Mouse (Mus musculus) neural tube, embryonic 12.5 days (tissue): ENCODE measurements around the gene Ddb2. TPM values are rescaled to one million over a fixed set of nuclear protein-coding genes. Genes with fewer than 3 reads are reported as not detected.
"Not testable (repeated sequence)": the region's sequence is repeated elsewhere in the genome, so short reads cannot be mapped to it uniquely, and the experiment has no call there.

Experiments
- ATAC-seq: fragments of 200-750 bp; cut with Nextera tagmentation; 2 replicates; pipeline ENCODE4 v1.8.0; 2017; ENCODE audit warnings: low read depth, mild to moderate bottlenecking, moderate TSS enrichment, moderate library complexity; ENCODE audit not compliant: low FRiP score
- H3K27ac ChIP-seq: fragments of 300-500 bp; sonication (generic); 2 replicates; pipeline ENCODE4 v1.5.1; 2016
- H3K27me3 ChIP-seq: fragments of 300-500 bp; sonication (generic); replicated peaks from 2 replicates; pipeline ENCODE4 v1.6.1; 2016; ENCODE audit warnings: mild to moderate bottlenecking
- H3K36me3 ChIP-seq: fragments of 300-500 bp; sonication (generic); 2 replicates; pipeline ENCODE4 v1.6.1; 2016; ENCODE audit warnings: mild to moderate bottlenecking
- H3K4me1 ChIP-seq: fragments of 300-500 bp; sonication (generic); 2 replicates; pipeline ENCODE4 v1.6.1; 2016
- H3K4me2 ChIP-seq: fragments of 300-500 bp; sonication (generic); replicated peaks from 2 replicates; pipeline ENCODE4 v1.6.1; 2016; ENCODE audit warnings: mild to moderate bottlenecking
- H3K4me3 ChIP-seq: fragments of 300-500 bp; sonication (generic); 2 replicates; pipeline ENCODE4 v1.5.1; 2016
- H3K9ac ChIP-seq: fragments of 300-500 bp; sonication (generic); 2 replicates; pipeline ENCODE4 v1.6.1; 2016; ENCODE audit warnings: mild to moderate bottlenecking
- H3K9me3 ChIP-seq: fragments of 300-500 bp; sonication (generic); 2 replicates; pipeline ENCODE4 v1.6.1; 2016; ENCODE audit warnings: mild to moderate bottlenecking
- WGBS: fragments of 180-500 bp; shearing (Covaris S2); methylation state at CpG from one replicate; pipeline ENCODE4 v1.1.7; 2016; 5-methylcytosine and 5-hydroxymethylcytosine counted together
- polyA plus RNA-seq: library from polyadenylated mRNA; unstranded; fragments of >200 nt; fragmentation: Nextera tagmentation; extraction: Ambion mirVana; gene quantifications from 2 replicates; pipeline ENCODE4 v1.2.1, GENCODE M21; 2016

The Ddb2 gene
- polyA plus RNA-seq, 1 experiment from 2014 or later = 7.5 TPM

DNA sequence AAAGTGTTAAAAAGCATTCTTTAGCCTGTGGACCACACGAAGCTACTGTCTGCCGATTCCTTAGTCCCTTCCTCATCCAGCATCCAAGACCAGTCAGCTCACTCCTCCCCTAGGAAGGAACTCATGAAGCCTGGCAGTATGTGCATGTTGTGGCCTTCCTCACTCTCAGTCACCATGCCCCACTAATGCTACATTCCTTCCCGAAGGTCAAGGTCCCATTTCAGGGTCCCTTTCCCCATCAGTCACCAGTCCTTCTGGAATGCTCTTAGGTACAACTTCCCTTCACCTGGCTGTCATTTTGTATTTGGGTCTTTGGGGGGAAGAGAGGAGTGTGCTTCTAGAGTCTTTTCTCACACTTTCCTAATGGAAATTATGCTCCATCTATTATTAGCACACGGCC, 15.2 kb upstream of the Ddb2 start:
- ATAC-seq = no peak
- Histone ChIP-seq H3K9ac (no peak overlapping the region), H3K36me3 (no peaks in the 10 kb centered on the region), H3K4me2 (no peak overlapping the region), H3K4me3 (no peak overlapping the region), H3K9me3 (no peaks in the 10 kb centered on the region), H3K4me1 (peaks cover 20% of the 10 kb centered on the region), H3K27me3 (peaks cover 18% of the 10 kb centered on the region), H3K27ac (no peak overlapping the region)
- 81% methylated on average over 4 of the region's 4 CpGs for WGBS

- Histone ChIP-seq H3K4me1 (peaks cover 2% of the 10 kb centered on the region; the same call in 1 of the 2 replicates), H3K4me2 (no peak overlapping the region), H3K36me3 (no peaks in the 10 kb centered on the region), H3K4me3 (no peak overlapping the region), H3K9me3 (no peaks in the 10 kb centered on the region), H3K27me3 (peaks cover 5% of the 10 kb centered on the region; the same call in 1 of the 2 replicates), H3K27ac (no peak overlapping the region), H3K9ac (no peak overlapping the region)
- 90% methylated on average over 4 of the region's 4 CpGs for WGBS
- ATAC-seq = no peak
These were observed 11.6 kb upstream of the Ddb2 start for GRCm38 (mm10) chr2:91248366-91248765.

GRCm38 (mm10) chr2:91244557-91245228, 7.9 kb upstream of the Ddb2 start:
- WGBS = 82% methylated on average over 5 of the region's 5 CpGs
- Histone ChIP-seq H3K9ac (no peak overlapping the region), H3K27ac (no peak overlapping the region), H3K27me3 (no peaks in the 10 kb centered on the region), H3K4me2 (no peak overlapping the region), H3K9me3 (no peaks in the 10 kb centered on the region), H3K4me3 (no peak overlapping the region), H3K4me1 (peaks cover 4% of the 10 kb centered on the region; the same call in 1 of the 2 replicates), H3K36me3 (no peaks in the 10 kb centered on the region)
- ATAC-seq = no peak

GRCm38 (mm10) chr2:91243416-91243815, 6.6 kb upstream of the Ddb2 start:
- H3K27ac ChIP-seq = no peak overlapping the region
- peaks cover 4% of the 10 kb centered on the region; the same call in 1 of the 2 replicates for H3K4me1 ChIP-seq
- H3K4me3 ChIP-seq = no peak overlapping the region
- no peaks in the 10 kb centered on the region for H3K36me3 ChIP-seq
- 58% methylated on average over 3 of the region's 3 CpGs for WGBS
- H3K27me3 ChIP-seq = no peaks in the 10 kb centered on the region
- ATAC-seq = peak; percentile 64; the same call in 1 of the 2 replicates
- no peak overlapping the region for H3K9ac ChIP-seq
- H3K9me3 ChIP-seq = no peaks in the 10 kb centered on the region
- H3K4me2 ChIP-seq = no peak overlapping the region

DNA sequence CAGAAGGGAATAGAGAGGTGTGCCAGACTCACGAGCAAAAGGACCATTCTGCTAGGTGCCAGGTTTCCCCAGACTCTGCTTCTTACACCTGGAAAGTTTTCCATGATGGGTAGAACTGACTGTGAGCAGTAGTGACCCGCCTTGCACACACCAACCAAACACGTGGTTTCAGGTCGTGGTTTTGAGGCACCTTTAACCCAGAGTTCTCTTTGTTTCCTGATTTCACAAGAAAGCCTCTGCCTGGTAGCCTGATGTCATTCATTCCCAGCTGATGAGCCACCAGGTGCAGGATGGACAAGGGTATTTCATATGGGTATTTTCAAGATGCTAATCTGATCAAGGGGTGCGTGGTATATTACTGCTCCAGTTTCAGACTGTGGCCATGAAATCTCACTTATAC, 5.8 kb upstream of the Ddb2 start:
- no peak for ATAC-seq
- 59% methylated on average over 5 of the region's 5 CpGs for WGBS

GRCm38 (mm10) chr2:91237511-91238080, 814 bp upstream of the Ddb2 start:
- H3K36me3 ChIP-seq, H3K27me3 ChIP-seq, H3K4me1 ChIP-seq, H3K9me3 ChIP-seq: not testable (repeated sequence)
- Histone ChIP-seq H3K9ac (peak overlapping the region; percentile 33; the same call in 1 of the 2 replicates), H3K4me3 (peak overlapping the region; percentile 47), H3K27ac (0 out of 2 replicates have a peak overlapping the region, but pooled peaks have one; percentile 72), H3K4me2 (peak overlapping the region; percentile 79)
- ATAC-seq = peak; percentile 31
- 29% methylated on average over 4 of the region's 4 CpGs for WGBS

More for the DNA sequence above, 5.8 kb upstream of the Ddb2 start:
- Histone ChIP-seq H3K27ac (no peak overlapping the region), H3K27me3 (no peaks in the 10 kb centered on the region), H3K4me1 (peaks cover 4% of the 10 kb centered on the region; the same call in 1 of the 2 replicates), H3K4me3 (no peak overlapping the region), H3K9ac (no peak overlapping the region), H3K4me2 (no peak overlapping the region), H3K9me3 (no peaks in the 10 kb centered on the region), H3K36me3 (no peaks in the 10 kb centered on the region)

- WGBS = 85% methylated on average over 2 of the region's 2 CpGs
- Histone ChIP-seq H3K27me3 (no peaks in the 10 kb centered on the region), H3K4me1 (no peaks in the 10 kb centered on the region), H3K4me2 (no peak overlapping the region), H3K9me3 (no peaks in the 10 kb centered on the region), H3K27ac (no peak overlapping the region), H3K4me3 (no peak overlapping the region), H3K9ac (no peak overlapping the region), H3K36me3 (peaks cover 6% of the 10 kb centered on the region; the same call in 1 of the 2 replicates)
- no peak for ATAC-seq
These were observed 7.0 kb downstream of the Ddb2 start for GRCm38 (mm10) chr2:91229735-91230134.

DNA sequence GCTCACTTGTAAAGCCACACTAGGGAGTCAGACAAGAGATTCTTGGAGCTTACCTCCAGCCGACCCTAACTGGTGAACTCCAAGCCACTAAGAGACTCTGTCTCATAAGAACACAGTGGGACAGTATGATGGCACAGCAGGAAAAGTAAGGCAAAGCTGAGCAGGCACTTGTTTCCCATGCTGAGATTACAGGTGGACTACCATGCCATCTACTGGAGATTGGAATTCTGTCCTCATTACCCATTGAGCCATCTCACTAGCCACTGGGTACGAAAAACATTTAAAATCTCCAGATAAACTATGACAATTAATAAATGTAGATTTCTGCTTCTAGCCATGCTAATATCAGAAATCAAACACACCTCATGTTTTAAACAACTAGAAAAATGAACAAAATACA, 13.2 kb downstream of the Ddb2 start:
- Histone ChIP-seq H3K4me3 (no peak overlapping the region), H3K4me2 (no peak overlapping the region), H3K36me3 (no peaks in the 10 kb centered on the region), H3K4me1 (no peaks in the 10 kb centered on the region), H3K27ac (no peak overlapping the region), H3K9me3 (no peaks in the 10 kb centered on the region), H3K9ac (no peak overlapping the region), H3K27me3 (no peaks in the 10 kb centered on the region)
- WGBS = 86% methylated on average over 2 of the region's 2 CpGs
- no peak for ATAC-seq

- Histone ChIP-seq H3K9ac (no peak overlapping the region), H3K27me3 (no peaks in the 10 kb centered on the region), H3K9me3 (no peaks in the 10 kb centered on the region), H3K27ac (no peak overlapping the region), H3K36me3 (peaks cover 7% of the 10 kb centered on the region), H3K4me3 (no peak overlapping the region), H3K4me2 (no peak overlapping the region), H3K4me1 (no peaks in the 10 kb centered on the region)
- WGBS = 96% methylated on average over 3 of the region's 3 CpGs
- ATAC-seq = no peak
These were observed 16.3 kb downstream of the Ddb2 start for GRCm38 (mm10) chr2:91220501-91220900.

GRCm38 (mm10) chr2:91217032-91217431, 19.8 kb downstream of the Ddb2 start:
- 57% methylated on average over 4 of the region's 4 CpGs for WGBS
- Histone ChIP-seq H3K27me3 (no peaks in the 10 kb centered on the region), H3K36me3 (peaks cover 30% of the 10 kb centered on the region), H3K9me3 (no peaks in the 10 kb centered on the region), H3K9ac (no peak overlapping the region), H3K4me2 (no peak overlapping the region), H3K27ac (no peak overlapping the region), H3K4me3 (no peak overlapping the region), H3K4me1 (no peaks in the 10 kb centered on the region)
- ATAC-seq = no peak

DNA sequence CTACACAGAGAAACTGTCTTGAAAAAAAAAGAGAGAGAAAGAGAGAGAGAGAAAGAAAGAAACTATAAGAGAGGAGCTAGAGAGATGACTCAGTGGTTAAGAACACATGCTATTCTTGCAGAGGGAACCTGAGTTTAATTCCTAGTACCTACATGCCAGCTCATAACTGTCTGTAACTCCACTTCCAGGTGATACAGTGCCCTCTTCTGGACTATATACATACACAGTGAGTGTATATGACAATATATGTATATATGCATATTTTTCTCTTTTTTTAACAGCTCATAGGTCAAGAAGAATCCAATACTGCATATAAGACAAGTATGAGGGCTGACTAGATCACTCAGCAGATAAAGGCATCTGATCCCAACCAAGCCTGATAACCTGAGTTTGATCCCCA, 23.5 kb downstream of the Ddb2 start:
- ATAC-seq = no peak
- no peak overlapping the region for H3K4me2 ChIP-seq
- no peak overlapping the region for H3K27ac ChIP-seq
- no peaks in the 10 kb centered on the region for H3K27me3 ChIP-seq
- H3K4me3 ChIP-seq = no peak overlapping the region
- peaks cover 64% of the 10 kb centered on the region for H3K36me3 ChIP-seq
- no peak overlapping the region for H3K9ac ChIP-seq
- H3K4me1 ChIP-seq = no peaks in the 10 kb centered on the region
- H3K9me3 ChIP-seq = no peaks in the 10 kb centered on the region

- Histone ChIP-seq H3K4me1 (peaks cover 12% of the 10 kb centered on the region), H3K9ac (no peak overlapping the region), H3K9me3 (no peaks in the 10 kb centered on the region), H3K36me3 (peaks cover 59% of the 10 kb centered on the region), H3K27me3 (no peaks in the 10 kb centered on the region), H3K4me3 (no peak overlapping the region), H3K27ac (no peak overlapping the region), H3K4me2 (no peak overlapping the region)
- ATAC-seq = no peak
- WGBS = 94% methylated on average over 9 of the region's 9 CpGs
These were observed 30.5 kb downstream of the Ddb2 start for GRCm38 (mm10) chr2:91206254-91206775.
